Mouse (Mus musculus) neural tube, embryonic 11.5 days (tissue): ENCODE results near the gene Tmppe. TPM values are rescaled to one million over a fixed set of nuclear protein-coding genes. Genes with fewer than 3 reads are reported as not detected.
"Not testable (repeated sequence)": the region's sequence is repeated elsewhere in the genome, so short reads cannot be mapped to it uniquely, and the experiment has no call there.

ENCODE experiments used
- ATAC-seq: fragments of 200-750 bp; cut with Nextera tagmentation; 2 replicates; pipeline ENCODE4 v1.8.0; 2017; ENCODE audit warnings: moderate number of reproducible peaks, mild to moderate bottlenecking, moderate TSS enrichment, moderate library complexity; ENCODE audit not compliant: insufficient read depth, low FRiP score, low TSS enrichment
- DNase-seq: peaks from one replicate; pipeline ENCODE4 v3.0.0-alpha.2; 2015; ENCODE audit warnings: low spot score
- H3K27ac ChIP-seq: fragments of 300-500 bp; sonication (generic); 2 replicates; pipeline ENCODE4 v1.5.1; 2014; ENCODE audit warnings: low read depth, mild to moderate bottlenecking, low read length
- H3K27me3 ChIP-seq: fragments of 300-500 bp; sonication (generic); 2 replicates; pipeline ENCODE4 v1.6.1; 2014; ENCODE audit warnings: mild to moderate bottlenecking, low read length, mixed read lengths; ENCODE audit not compliant: control insufficient read depth, insufficient read depth
- H3K36me3 ChIP-seq: fragments of 300-500 bp; sonication (generic); 2 replicates; pipeline ENCODE4 v1.6.1; 2014; ENCODE audit warnings: mild to moderate bottlenecking, low read length, moderate library complexity, mixed read lengths; ENCODE audit not compliant: control insufficient read depth, insufficient read depth
- H3K4me1 ChIP-seq: fragments of 300-500 bp; sonication (generic); 2 replicates; pipeline ENCODE4 v1.6.1; 2014; ENCODE audit warnings: low read length, mixed read lengths; ENCODE audit not compliant: control insufficient read depth, insufficient read depth
- H3K4me2 ChIP-seq: fragments of 300-500 bp; sonication (generic); 2 replicates; pipeline ENCODE4 v1.6.1; 2014; ENCODE audit warnings: low read depth, mild to moderate bottlenecking, moderate library complexity
- H3K4me3 ChIP-seq: fragments of 300-500 bp; sonication (generic); 2 replicates; pipeline ENCODE4 v1.5.1; 2014; ENCODE audit warnings: low read depth, low read length
- H3K9ac ChIP-seq: fragments of 300-500 bp; sonication (generic); 2 replicates; pipeline ENCODE4 v1.6.1; 2014; ENCODE audit warnings: mild to moderate bottlenecking, low read length
- H3K9me3 ChIP-seq: fragments of 300-500 bp; sonication (generic); 2 replicates; pipeline ENCODE4 v1.6.1; 2016; ENCODE audit warnings: low read length; ENCODE audit not compliant: control insufficient read depth
- WGBS: fragments of 180-500 bp; shearing (Covaris S2); extraction: QIAGEN DNeasy Blood & Tissue Kit; methylation state at CpG from one replicate; pipeline ENCODE4 v1.1.7; 2014; 5-methylcytosine and 5-hydroxymethylcytosine counted together
- polyA plus RNA-seq: library from polyadenylated mRNA; unstranded; fragments of >200 nt; fragmentation: Nextera tagmentation; extraction: Ambion mirVana; gene quantifications from 2 replicates; pipeline ENCODE4 v1.2.1, GENCODE M21; 2014

Tmppe gene
- polyA plus RNA-seq, 1 experiment from 2014 or later, result 4.7 TPM

- DNase-seq (peak; percentile 74), ATAC-seq (peak; percentile 73)
- Histone ChIP-seq H3K4me1 (no peaks in the 10 kb centered on the region), H3K27ac (peak within 1 kb of the TSS; percentile 39; the same call in 1 of the 2 replicates), H3K36me3 (no peaks in the 10 kb centered on the region), H3K27me3 (no peaks in the 10 kb centered on the region), H3K4me3 (peak within 1 kb of the TSS; percentile 65), H3K4me2 (peak within 1 kb of the TSS; percentile 90), H3K9me3 (no peaks in the 10 kb centered on the region), H3K9ac (peak within 1 kb of the TSS; percentile 83)
- under 1% methylated on average over 85 of the region's 96 CpGs for WGBS
Measured at GRCm38 (mm10) chr9:114389905-114390748, 10.8 kb upstream of the Tmppe start, which contains the start of gene Crtap. Gene Crtap (minus strand): TSS chr9:114390675.

GRCm38 (mm10) chr9:114390749-114391075 lies 10.2 kb upstream of the Tmppe start:
- peak overlapping the region; percentile 90 for H3K4me2 ChIP-seq
- peak overlapping the region; percentile 65 for H3K4me3 ChIP-seq
- no peaks in the 10 kb centered on the region for H3K4me1 ChIP-seq
- peak overlapping the region; percentile 83 for H3K9ac ChIP-seq
- H3K27me3 ChIP-seq, result no peaks in the 10 kb centered on the region
- 3% methylated on average over 10 of the region's 10 CpGs for WGBS
- no peak for ATAC-seq
- no peak overlapping the region for H3K27ac ChIP-seq
- no peak for DNase-seq
- H3K36me3 ChIP-seq, result no peaks in the 10 kb centered on the region
- no peaks in the 10 kb centered on the region for H3K9me3 ChIP-seq

- H3K4me3 ChIP-seq, ATAC-seq, H3K27ac ChIP-seq, DNase-seq, H3K9ac ChIP-seq, H3K4me2 ChIP-seq, H3K27me3 ChIP-seq, H3K4me1 ChIP-seq, H3K9me3 ChIP-seq, H3K36me3 ChIP-seq: not testable (repeated sequence)
- 66% methylated on average over 6 of the region's 6 CpGs for WGBS
Measured at GRCm38 (mm10) chr9:114394136-114394535, 6.8 kb upstream of the Tmppe start.

GRCm38 (mm10) chr9:114394677-114395076 lies 6.2 kb upstream of the Tmppe start:
- Histone ChIP-seq H3K4me1 (no peaks in the 10 kb centered on the region), H3K4me3 (no peak overlapping the region), H3K4me2 (no peak overlapping the region), H3K36me3 (no peaks in the 10 kb centered on the region), H3K9ac (no peak overlapping the region), H3K27ac (no peak overlapping the region), H3K9me3 (no peaks in the 10 kb centered on the region), H3K27me3 (no peaks in the 10 kb centered on the region)
- WGBS, result 85% methylated on average over 8 of the region's 8 CpGs
- no peak for DNase-seq
- ATAC-seq, result no peak

- H3K9me3 ChIP-seq, result no peaks in the 10 kb centered on the region
- WGBS, result 81% methylated on average over 4 of the region's 4 CpGs
- no peak for ATAC-seq
Measured at GRCm38 (mm10) chr9:114395258-114395657, 5.6 kb upstream of the Tmppe start.

GRCm38 (mm10) chr9:114399680-114400079 lies 1.2 kb upstream of the Tmppe start:
- 91% methylated on average over 12 of the region's 12 CpGs for whole genome bisulfite sequencing
- H3K27ac ChIP-seq, result no peak overlapping the region
- H3K4me2 ChIP-seq, result no peak overlapping the region
- peaks cover 2% of the 10 kb centered on the region; the same call in 1 of the 2 replicates for H3K36me3 ChIP-seq
- H3K4me1 ChIP-seq, result peaks cover 8% of the 10 kb centered on the region; the same call in 1 of the 2 replicates
- no peak for DNase-seq
- no peak for ATAC-seq
- no peak overlapping the region for H3K4me3 ChIP-seq
- no peaks in the 10 kb centered on the region for H3K27me3 ChIP-seq
- H3K9ac ChIP-seq, result no peak overlapping the region
- H3K9me3 ChIP-seq, result no peaks in the 10 kb centered on the region

More at GRCm38 (mm10) chr9:114395258-114395657, 5.6 kb upstream of the Tmppe start:
- no peak for DNase-seq
- Histone ChIP-seq H3K27ac (no peak overlapping the region), H3K4me1 (no peaks in the 10 kb centered on the region), H3K27me3 (no peaks in the 10 kb centered on the region), H3K4me3 (no peak overlapping the region), H3K36me3 (no peaks in the 10 kb centered on the region), H3K4me2 (no peak overlapping the region), H3K9ac (no peak overlapping the region)

GRCm38 (mm10) chr9:114400588-114400948 lies 337 bp upstream of the Tmppe start:
- WGBS, result 26% methylated on average over 5 of the region's 5 CpGs
- Histone ChIP-seq H3K9ac (peak overlapping the region; percentile 88), H3K36me3 (peaks cover 8% of the 10 kb centered on the region), H3K9me3 (no peaks in the 10 kb centered on the region), H3K4me1 (peaks cover 8% of the 10 kb centered on the region; the same call in 1 of the 2 replicates), H3K27ac (peak overlapping the region; percentile 83), H3K4me2 (peak overlapping the region; percentile 90), H3K27me3 (no peaks in the 10 kb centered on the region), H3K4me3 (peak overlapping the region; percentile 85)
- no peak; the same call in 1 of the 2 replicates for ATAC-seq
- DNase-seq, result no peak

GRCm38 (mm10) chr9:114401685-114402080 lies 778 bp downstream of the Tmppe start:
- Histone ChIP-seq H3K4me3 (peak overlapping the region; percentile 85), H3K4me1 (peaks cover 8% of the 10 kb centered on the region; the same call in 1 of the 2 replicates), H3K9me3 (no peaks in the 10 kb centered on the region), H3K36me3 (peaks cover 13% of the 10 kb centered on the region), H3K27me3 (no peaks in the 10 kb centered on the region), H3K27ac (no peak overlapping the region; the same call in 1 of the 2 replicates), H3K9ac (peak overlapping the region; percentile 88), H3K4me2 (peak overlapping the region; percentile 90)
- DNase-seq, result peak; percentile 55
- no peak for ATAC-seq
- 4% methylated on average over 14 of the region's 16 CpGs for WGBS

GRCm38 (mm10) chr9:114407676-114408075 lies 6.8 kb downstream of the Tmppe start:
- peaks cover 17% of the 10 kb centered on the region for H3K36me3 ChIP-seq
- WGBS, result 88% methylated on average over 2 of the region's 2 CpGs
- DNase-seq, result no peak

More at GRCm38 (mm10) chr9:114407676-114408075, 6.8 kb downstream of the Tmppe start:
- Histone ChIP-seq H3K27me3 (no peaks in the 10 kb centered on the region), H3K9me3 (no peaks in the 10 kb centered on the region), H3K4me3 (no peak overlapping the region), H3K4me1 (no peaks in the 10 kb centered on the region), H3K9ac (no peak overlapping the region), H3K4me2 (no peak overlapping the region), H3K27ac (no peak overlapping the region)
- ATAC-seq, result no peak
